Mouse (Mus musculus) liver, postnatal 0 days (tissue): Measurements from ENCODE around the gene Rap1a.

Experiments
- CTCF ChIP-seq: sonication (generic); IDR thresholded peaks from 2 replicates; pipeline ENCODE4 v1.5.1; 2016; ENCODE audit warnings: antibody characterized with exemption, low read depth
- EP300 ChIP-seq: IDR thresholded peaks from 2 replicates; pipeline ENCODE4 v1.6.1; 2016; ENCODE audit warnings: antibody characterized with exemption, low read depth, mild to moderate bottlenecking

GRCm38 (mm10) chr3:105771534-105771933 is 29.6 kb downstream of the Rap1a start:
- TF ChIP-seq EP300 = no peak
- TF ChIP-seq CTCF = peak; percentile 80
